Mouse (Mus musculus): ENCODE data around the gene Zfp800.

The Zfp800 gene

GRCm38 (mm10) chr6:28397681-28398203, at the start of gene Zfp800:
TSS of gene Zfp800 (minus strand) at chr6:28398005.
- no peak for DNase-seq

DNA sequence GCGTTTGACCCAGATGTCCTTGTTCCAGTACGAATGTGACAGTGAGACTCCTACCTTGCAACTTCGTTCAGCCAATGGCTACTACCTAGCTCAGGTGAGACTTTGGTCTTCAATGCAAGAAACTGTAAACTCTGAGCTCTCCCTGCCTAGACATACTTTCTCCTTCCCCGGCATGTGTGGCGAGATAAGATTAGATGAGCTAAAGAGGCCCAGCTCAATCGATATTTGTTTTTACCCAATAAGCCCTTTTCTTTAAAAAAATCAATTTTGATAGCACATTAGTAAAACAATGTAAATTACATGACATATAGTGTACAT, 33.7 kb upstream of the Zfp800 start:
- DNase-seq, result no peak

- no peak for DNase-seq
Observed at GRCm38 (mm10) chr6:28430795-28431537, 33.2 kb upstream of the Zfp800 start.

DNA sequence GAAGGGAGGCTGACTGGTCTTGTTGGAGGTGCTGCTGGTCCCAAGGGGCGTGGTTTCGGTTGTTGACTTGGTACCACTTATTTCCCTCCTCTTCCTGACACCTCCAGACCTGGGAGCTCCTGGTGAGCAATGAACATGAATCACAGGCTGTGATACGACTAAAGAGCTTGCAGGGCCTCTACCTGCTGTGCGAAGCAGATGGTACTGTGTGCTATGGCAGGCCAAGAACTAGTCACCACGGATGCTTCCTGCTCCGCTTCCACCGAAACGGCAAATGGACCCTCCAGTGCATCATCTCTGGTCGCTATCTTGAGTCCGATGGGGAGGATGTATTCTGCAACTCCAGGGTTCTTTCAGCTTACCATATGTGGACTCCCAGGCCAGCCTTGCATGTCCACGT, 32.1 kb upstream of the Zfp800 start:
- DNase-seq, result no peak

- no peak for DNase-seq
Observed at GRCm38 (mm10) chr6:28428290-28428689, 30.5 kb upstream of the Zfp800 start, which contains the start of gene Gcc1. TSS of gene Gcc1 (minus strand) at chr6:28428390.

GRCm38 (mm10) chr6:28427096-28427839, 29.5 kb upstream of the Zfp800 start, which contains the start of gene Fscn3:
TSS of gene Fscn3 (plus strand) at chr6:28427789.
- DNase-seq, result no peak

DNA sequence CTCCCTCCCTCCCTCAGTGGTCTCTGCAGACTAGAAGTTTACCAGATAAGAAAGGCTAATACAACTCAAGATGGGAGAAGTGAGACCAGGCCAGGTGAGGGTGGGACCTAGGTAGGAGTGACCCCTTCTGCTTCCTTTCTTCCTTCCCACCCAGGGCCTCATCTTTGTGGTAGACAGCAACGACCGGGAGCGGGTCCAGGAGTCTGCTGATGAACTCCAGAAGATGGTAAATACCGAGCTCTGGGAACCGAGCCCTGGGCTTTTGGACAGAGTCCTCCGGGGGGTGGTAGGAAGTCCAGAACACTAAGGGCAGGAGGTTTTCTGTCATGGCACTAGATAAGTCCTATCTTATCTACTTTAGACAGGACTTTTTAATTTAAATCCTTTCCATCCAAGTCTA, 27.2 kb upstream of the Zfp800 start:
- no peak for DNase-seq

- no peak for DNase-seq
Observed at GRCm38 (mm10) chr6:28423767-28424695, 26.2 kb upstream of the Zfp800 start.

GRCm38 (mm10) chr6:28423313-28423712, 25.5 kb upstream of the Zfp800 start, which contains the start of gene Arf5:
TSS of gene Arf5 (plus strand) at chr6:28423560.
- peak; percentile 92 for DNase-seq

- DNase-seq, result no peak
Observed at GRCm38 (mm10) chr6:28422651-28423290, 25.0 kb upstream of the Zfp800 start.

DNA sequence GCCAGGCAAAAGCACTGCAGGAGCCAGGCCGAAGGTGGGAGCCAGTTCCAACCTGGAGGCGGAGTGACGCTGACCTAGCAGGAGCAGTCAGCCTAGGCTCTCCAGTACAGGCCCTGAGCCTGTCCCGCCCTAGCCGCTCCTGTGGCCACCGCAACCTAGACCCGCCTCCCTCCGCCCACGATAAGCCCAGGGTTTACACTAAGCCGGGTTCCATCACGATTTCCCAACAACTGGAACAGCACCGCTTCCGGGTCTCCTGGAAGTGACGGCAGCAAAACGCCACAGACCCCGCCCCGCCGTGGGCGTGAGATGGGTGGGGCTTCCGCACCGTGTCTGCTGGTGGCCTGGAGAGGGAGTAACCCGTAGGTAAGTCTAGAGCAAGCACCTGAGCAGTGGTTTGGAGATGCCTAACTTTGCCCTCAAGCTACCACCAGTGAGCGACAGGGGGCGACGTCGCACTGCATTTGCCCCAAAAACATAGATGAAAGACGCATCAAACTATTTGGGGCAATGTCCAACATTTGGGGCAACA, 23.7 kb upstream of the Zfp800 start:
- DNase-seq, result peak; percentile 95

DNA sequence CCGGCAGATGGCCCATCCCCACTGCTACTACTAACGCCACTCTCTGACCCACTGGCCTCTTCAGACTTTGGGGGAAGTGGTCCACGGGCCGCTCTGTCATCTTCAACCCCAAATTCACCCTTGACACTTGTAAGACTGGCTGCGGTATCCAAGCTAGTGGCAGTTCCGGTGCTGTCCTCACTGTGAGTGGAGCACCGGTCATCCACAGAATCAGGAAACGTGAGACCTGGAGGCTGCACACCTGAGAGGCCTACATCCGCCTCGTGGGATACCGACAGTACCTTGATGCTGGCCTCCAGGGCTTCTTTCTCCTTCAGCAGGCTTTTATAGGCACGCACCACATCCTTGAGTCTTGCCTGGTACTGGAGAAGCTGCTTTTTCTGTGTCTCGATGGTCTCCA, 23.1 kb upstream of the Zfp800 start:
- DNase-seq, result no peak

GRCm38 (mm10) chr6:28420361-28420760, 22.6 kb upstream of the Zfp800 start:
- no peak for DNase-seq

- DNase-seq, result no peak
Observed at GRCm38 (mm10) chr6:28419673-28420072, 21.9 kb upstream of the Zfp800 start.

DNA sequence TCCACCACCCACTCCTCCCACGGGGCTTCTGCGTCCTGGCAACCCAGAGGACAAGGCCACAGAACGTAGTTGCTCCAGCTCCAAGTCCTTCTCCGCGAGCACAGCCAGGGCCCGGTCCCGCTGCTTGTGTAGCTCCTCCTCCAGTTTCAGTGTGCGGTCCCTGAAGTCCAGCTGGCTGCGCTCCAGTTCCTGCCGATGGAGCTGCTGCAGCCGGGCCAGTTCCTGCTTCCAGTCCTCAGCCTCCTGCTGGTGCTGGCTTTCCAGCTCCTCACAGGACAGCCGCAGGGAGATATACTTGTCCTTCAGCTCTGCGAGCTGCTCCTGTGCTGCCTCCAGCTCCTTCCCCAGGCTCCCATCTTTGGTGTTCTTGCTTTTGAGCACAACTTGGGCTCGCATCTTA, 20.6 kb upstream of the Zfp800 start:
- peak; percentile 59 for DNase-seq

- no peak for DNase-seq
Observed at GRCm38 (mm10) chr6:28416981-28417380, 19.2 kb upstream of the Zfp800 start.

GRCm38 (mm10) chr6:28411236-28411635, 13.4 kb upstream of the Zfp800 start:
- DNase-seq, result no peak

DNA sequence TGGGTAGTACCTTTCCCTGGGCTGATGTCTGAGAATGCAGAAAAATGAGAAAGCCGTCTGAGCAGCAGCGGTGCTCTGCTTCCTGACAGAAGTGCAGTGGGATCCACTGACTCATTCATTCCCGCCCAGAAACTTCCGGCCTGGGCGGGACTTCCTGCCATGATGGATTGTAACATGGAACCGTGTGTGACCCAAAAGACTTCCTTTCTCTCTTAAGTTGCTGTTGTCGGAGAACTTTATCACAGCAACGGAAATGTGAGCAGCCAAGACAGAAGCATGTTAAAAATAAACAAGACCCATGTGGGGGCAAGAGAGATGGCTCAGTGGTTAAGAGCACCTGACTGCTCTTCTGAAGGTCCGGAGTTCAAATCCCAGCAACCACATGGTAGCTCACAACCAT, 12.2 kb upstream of the Zfp800 start:
- DNase-seq, result no peak

GRCm38 (mm10) chr6:28399791-28400190, 2.0 kb upstream of the Zfp800 start:
- no peak for DNase-seq

DNA sequence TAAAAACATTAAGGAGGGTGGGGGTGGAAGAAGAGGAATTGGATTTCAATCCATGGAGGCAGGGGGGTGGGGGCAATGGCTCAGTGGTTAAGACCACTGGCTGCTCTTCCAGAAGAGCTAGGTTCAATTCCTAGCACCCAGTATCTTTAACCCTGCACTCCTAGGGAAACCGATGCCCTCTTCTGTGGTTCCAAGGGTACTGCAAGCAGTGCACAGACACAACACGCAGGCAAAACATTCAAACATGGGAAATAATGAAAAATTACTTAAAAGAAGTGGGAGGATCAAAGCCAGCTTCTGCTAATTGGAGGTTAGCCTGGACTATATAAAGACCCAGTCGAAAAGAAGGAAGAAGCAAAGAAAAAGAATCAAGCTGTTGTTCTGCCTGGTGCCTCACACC, 921 bp upstream of the Zfp800 start:
- no peak for DNase-seq

DNA sequence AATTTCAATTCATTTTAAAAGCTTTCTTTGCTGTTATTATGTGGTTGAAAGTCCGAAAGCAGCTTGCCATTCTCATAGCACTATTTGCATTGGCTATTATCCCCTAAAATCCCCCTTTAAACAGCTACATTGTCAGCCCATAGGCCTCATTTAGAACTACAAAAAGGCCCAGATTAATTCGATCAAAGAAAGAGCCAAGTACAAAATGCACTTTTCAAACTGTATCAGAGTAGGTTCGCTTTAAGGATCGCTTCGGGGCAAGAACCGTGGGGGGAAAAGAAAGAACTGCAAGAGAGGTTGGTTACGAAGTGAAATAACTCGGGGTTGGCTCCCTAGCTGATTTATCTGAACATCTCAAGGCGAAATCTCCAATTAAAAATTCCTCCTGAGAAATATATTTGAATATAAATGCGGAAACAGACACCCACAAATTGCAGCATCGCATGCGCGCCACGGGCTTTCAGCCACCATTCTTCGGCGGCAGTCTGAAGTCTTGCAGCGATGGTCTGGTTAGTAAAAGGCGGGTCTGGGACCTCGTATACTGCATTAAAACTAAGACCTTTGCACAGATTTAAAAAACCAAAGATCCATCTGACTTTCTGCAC, 850 bp downstream of the Zfp800 start:
- DNase-seq, result no peak

All from layer of hippocampus, adult 9-11 months (tissue).